Mouse (Mus musculus) layer of hippocampus, adult 18-20 months (tissue): ENCODE measurements around the gene Bach1. TPM values are rescaled to one million over a fixed set of nuclear protein-coding genes. Genes with fewer than 3 reads are reported as not detected.

Experiments used
- total RNA-seq, 2 experiments: library from RNA; stranded (reverse); gene quantifications; 2 replicates each; pipeline ENCODE4 v1.2.3; 2021

Gene Bach1
- total RNA-seq, 2 experiments from 2014 or later = 11.8 to 12.2 TPM

Other genes with a start within 250 kb of the Bach1 start
- gene Usp16, start 244.2 kb upstream of the Bach1 start, total RNA-seq = 10 to 100 TPM; 32.4 to 36.7 TPM
- 100 to 1,000 TPM; 175 to 180 TPM for gene Cct8, start 203.1 kb upstream of the Bach1 start, total RNA-seq
- gene Map3k7cl, start 145.6 kb upstream of the Bach1 start, total RNA-seq = under 1 TPM in 1 of 2 experiments, not detected in 1; 0.32 TPM